Mouse (Mus musculus): ENCODE results near the gene Gm826. TPM values are rescaled to one million over a fixed set of nuclear protein-coding genes. Genes with fewer than 3 reads are reported as not detected.
A peak's percentile ranks its signal among the peaks of the same experiment; 100 is the strongest.

Gene Gm826
- total RNA-seq, 2 experiments from 2014 or later = not detected

DNA sequence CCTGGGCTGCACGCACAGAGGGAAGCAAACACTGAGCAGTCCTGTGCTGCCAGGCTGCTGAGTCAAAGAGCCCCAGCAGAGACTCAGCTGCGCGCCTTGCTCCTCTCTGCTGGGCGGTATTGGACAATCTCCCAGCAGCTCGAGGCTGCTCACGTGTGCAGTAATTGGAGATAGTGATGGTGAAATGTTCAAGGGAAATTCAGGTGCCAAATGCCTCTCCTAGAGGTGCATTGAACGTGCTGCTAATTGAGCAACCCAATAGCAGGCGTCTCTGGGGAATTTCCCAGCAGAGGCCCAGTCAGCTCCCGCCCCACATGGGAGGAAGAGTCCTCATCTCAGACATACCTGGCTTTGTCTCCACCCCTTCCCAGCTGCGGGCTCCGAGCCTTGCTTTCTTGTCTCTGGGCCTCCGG lies 20.4 kb downstream of the Gm826 start:
- peak in 1 of 2 experiments; percentile 3 for DNase-seq (ENCODE audit: low spot score in 2 of 2)
- intact Hi-C loops (cut with DNase I) = no loop called here

DNA sequence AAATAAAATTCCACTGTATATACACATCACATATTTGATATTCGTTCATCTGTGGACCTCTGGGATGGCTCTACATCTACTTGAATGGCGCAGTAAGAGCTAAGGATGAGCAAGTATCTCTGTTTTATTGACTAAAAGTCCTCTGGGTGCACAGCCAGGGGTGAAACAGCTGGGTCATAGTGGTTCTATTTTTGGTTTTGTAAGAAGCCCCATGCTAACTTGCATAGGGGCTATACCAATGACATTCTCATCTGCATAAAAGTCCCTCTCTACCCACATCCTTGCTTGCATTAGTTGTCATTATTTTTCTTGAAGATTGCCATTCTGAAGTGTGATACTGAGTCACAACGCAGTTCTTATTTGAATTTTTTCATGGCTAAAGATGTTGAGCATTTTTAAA lies 28.9 kb downstream of the Gm826 start:
- no peak for DNase-seq (ENCODE audit: low spot score in 2 of 2)
- intact Hi-C loops (cut with DNase I) = no loop called here

DNA sequence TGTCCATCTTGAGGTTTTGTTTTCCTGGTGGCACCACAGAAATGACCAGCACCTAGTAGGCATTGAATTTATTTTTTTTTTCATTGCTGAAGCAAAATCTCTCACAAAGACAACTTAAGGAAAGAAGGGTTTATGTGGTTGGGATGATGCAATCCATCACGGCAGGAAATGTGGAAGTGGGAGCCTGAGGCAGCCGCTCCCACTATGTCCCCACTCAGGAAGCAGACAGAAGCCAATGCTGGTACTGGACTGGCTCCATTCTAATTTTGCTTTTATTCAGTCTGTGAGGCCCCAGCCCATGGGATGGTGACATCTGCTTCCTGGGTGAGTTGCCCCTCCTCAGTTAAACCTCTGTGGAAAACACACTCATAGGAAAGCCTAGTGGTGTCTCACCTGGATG lies 30.0 kb downstream of the Gm826 start:
- intact Hi-C loops (cut with DNase I) = no loop called here
- DNase-seq (ENCODE audit: low spot score in 2 of 2) = no peak

DNA sequence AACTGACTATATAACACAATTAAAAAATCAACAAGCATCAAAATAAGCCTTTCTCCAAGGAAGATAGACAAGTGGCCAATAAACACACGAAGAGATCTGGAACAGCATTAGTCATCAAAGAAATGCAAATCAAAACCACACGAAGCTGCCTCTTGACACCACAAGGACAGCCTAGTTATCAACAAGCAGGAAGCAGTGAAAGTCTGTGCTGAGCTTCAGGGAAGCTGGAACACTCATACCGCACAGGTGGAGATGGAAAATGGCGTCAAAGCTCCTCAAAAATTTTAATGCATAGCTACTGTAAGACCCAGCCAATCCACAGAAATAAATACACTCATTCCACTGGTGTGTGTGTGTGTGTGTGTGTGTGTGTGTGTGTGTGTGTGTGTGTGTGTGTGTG lies 31.9 kb downstream of the Gm826 start:
- DNase-seq (ENCODE audit: low spot score in 2 of 2) = no peak
- intact Hi-C loops (cut with DNase I) = no loop called here

DNA sequence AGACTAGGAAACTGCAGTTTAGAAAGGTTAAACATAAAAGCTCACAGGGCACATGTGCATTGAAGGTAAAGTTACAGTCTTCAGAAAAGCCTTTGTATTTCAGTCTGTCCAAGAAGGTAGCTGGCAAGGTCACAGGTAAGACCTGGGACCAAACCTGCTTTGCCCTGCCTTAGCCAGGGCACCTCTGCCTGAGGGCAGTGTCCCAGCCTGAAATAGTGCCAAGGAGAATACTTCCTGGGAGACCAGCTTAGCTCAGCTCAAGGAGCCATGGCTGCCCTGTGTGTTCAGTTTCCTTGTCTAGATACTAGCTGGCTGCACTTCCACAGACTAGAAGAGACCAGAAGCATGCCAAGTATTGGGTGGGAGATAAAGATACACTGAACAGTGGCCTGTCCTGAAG lies 35.4 kb downstream of the Gm826 start:
- DNase-seq (ENCODE audit: low spot score in 2 of 2) = no peak
- intact Hi-C loops (cut with DNase I) = no loop called here

DNA sequence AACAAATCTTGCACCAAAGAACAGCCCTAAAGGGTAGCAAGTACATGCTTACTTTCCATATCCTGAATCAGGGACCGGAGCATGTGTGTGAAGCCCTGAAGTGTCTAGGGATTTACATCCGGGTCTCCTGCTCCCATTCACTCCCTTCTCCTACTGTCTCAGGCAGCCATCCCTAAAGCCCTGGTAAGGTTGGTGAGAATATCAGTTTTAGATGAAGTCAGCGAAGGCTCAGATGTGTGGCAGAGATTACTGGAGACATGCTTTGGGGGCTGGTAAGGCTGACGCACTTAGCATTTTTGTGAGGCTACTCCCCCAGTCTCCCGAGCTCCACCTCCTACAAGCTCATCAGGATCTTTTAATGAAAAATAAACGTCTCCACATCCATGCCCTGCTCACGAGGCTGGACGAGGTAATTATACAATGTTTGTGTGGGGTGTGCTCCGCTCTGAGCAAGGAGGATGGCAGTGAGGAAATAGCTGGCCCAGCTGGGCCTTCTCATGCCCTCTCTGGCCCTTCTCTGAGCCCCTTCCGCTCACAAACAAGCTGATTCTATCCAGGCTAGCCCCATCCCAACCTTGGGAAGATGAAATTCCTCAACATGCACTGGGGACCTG lies 45.3 kb downstream of the Gm826 start:
- DNase-seq (ENCODE audit: low spot score in 2 of 2) = no peak
- intact Hi-C loops (cut with DNase I) = no loop called here

DNA sequence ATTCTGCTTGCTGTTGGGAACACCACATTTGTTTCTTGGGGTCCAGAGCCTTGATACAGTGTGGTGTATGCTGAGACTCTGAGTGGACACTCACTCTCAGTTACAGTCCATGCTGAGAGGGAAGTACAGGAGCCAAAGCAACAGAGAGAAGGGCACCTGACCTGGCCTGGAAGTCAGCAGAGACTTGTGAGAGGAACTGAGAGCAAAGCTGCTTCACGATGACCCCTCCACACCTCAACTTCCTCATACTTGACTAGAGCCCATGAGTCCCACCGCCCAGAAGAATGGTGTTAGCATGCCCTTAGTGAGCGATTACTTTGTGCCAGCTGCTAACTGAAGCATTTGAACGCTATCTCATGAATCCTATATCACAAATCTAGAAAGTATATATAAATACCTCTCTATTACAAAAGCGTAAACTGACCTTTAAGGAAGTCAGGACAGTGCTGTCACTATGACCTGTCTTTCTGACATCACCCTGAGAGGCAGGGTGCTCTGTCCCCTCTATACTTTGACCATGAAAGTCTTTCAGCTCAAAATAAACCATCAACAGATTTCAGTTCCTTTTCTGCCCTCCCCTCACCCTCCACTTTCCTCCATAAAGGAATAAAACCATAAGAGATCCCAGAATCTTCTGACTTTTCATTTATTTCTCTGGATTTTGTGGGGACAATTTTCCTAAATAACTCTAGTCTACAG lies 57.9 kb downstream of the Gm826 start:
- peak; percentile 12 to 28 for DNase-seq (ENCODE audit: low spot score in 2 of 2)
- intact Hi-C loops (cut with DNase I) = no loop called here

DNA sequence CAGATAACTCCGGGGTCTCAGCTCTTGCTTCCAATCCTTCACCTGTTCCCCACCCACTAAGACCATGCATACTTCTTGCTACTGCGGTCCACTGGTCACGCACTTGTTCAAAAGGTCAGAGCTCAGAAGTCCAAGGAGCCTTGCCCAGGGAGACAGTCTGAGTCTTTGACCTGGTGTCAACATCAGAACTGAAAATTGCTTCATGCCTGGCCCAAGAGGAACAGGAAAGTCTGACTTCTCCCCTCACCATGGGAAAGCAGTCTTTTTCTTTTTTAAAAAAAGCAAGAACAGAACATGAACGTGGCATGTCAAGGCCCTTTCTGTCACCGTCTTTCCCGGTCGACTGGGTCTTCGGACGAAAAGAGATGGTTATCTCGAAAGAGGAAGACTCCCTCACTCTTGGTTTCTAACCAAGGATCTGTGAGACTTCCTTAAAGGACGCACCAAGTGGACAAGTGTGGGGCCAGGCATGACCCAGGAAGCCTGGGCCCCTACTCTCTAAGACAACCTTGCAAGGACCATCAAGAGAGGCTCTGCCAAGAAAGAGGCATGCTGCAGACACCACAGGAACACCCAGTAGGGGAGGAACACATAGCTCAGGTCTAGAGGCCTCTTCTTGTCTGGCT lies 66.0 kb downstream of the Gm826 start:
- DNase-seq (ENCODE audit: low spot score in 2 of 2) = no peak
- intact Hi-C loops (cut with DNase I) = no loop called here

DNA sequence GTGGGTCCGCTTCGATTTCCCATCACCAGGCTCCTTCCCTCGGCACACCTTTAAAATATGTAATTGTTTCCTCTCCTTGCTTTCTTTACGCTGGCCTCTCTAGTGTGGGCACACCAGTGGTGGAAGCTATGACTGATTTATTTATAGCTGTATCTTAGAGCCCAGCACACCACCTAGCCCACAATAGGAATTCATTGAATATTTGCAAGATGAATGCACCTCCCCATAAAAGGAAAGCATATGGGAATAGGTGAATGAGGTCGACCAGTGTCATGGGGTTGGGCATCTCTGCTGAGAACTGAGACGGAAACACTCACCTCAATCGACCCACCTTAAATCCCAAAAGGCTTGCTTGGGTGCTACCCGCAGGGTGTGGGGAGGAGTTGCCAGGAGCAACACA lies 70.1 kb downstream of the Gm826 start:
- DNase-seq (ENCODE audit: low spot score in 2 of 2) = no peak
- intact Hi-C loops (cut with DNase I) = no loop called here

DNA sequence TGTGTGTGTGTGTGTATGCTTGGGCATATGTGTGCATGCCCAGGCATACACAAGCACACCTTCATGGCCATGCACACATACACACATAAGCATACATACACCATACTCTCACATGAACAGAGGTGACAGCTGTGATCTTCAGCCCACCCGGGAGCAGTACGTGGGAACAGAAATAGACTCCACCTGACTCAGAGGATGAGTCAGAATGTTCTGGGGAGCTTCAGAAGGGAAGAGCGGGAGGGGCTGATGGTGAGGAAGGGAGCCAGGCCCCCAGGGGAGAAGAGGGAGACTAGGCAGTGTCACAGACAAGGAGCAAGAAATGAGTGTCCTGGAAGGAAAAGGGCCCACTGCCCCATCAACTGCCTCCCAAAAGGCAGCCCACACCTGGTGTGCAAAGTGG lies 72.4 kb downstream of the Gm826 start:
- peak; percentile 37 to 55 for DNase-seq (ENCODE audit: low spot score in 2 of 2)
- intact Hi-C loops (cut with DNase I) = no loop called here

Other genes starting within 250 kb of the Gm826 start
- 10 to 100 TPM; 19.3 to 20.2 TPM for gene Mafb, start 32.9 kb upstream of the Gm826 start, total RNA-seq (2021)

Measured in left cerebral cortex, postnatal 14 days (tissue).